Mouse (Mus musculus): ENCODE data around the gene Hsd11b2.

The Hsd11b2 gene

GRCm38 (mm10) chr8:105476628-105477413 lies 41.7 kb upstream of the Hsd11b2 start:
- no peak for TF ChIP-seq GATA4 (IDR thresholded peaks at IDR 0.05; ENCODE audit: insufficient replicate concordance, low read length)

- TF ChIP-seq GATA4 (IDR thresholded peaks at IDR 0.05; ENCODE audit: insufficient replicate concordance, low read length) = no peak
Measured at GRCm38 (mm10) chr8:105477792-105478191, 40.8 kb upstream of the Hsd11b2 start.

- TF ChIP-seq GATA4 (IDR thresholded peaks at IDR 0.05; ENCODE audit: insufficient replicate concordance, low read length) = no peak
Measured at GRCm38 (mm10) chr8:105481013-105481412, 37.5 kb upstream of the Hsd11b2 start.

GRCm38 (mm10) chr8:105481453-105481852 lies 37.1 kb upstream of the Hsd11b2 start:
- no peak for TF ChIP-seq GATA4 (IDR thresholded peaks at IDR 0.05; ENCODE audit: insufficient replicate concordance, low read length)

- TF ChIP-seq GATA4 (IDR thresholded peaks at IDR 0.05; ENCODE audit: insufficient replicate concordance, low read length) = no peak
Measured at GRCm38 (mm10) chr8:105482123-105482522, 36.4 kb upstream of the Hsd11b2 start.

GRCm38 (mm10) chr8:105483212-105484029 lies 35.1 kb upstream of the Hsd11b2 start:
- TF ChIP-seq GATA4 (IDR thresholded peaks at IDR 0.05; ENCODE audit: insufficient replicate concordance, low read length) = no peak

- no peak for TF ChIP-seq GATA4 (IDR thresholded peaks at IDR 0.05; ENCODE audit: insufficient replicate concordance, low read length)
Measured at GRCm38 (mm10) chr8:105484030-105484368, 34.6 kb upstream of the Hsd11b2 start.

GRCm38 (mm10) chr8:105484392-105484791 lies 34.2 kb upstream of the Hsd11b2 start:
- no peak for TF ChIP-seq GATA4 (IDR thresholded peaks at IDR 0.05; ENCODE audit: insufficient replicate concordance, low read length)

GRCm38 (mm10) chr8:105488082-105488481 lies 30.5 kb upstream of the Hsd11b2 start:
- TF ChIP-seq GATA4 (IDR thresholded peaks at IDR 0.05; ENCODE audit: insufficient replicate concordance, low read length) = no peak

GRCm38 (mm10) chr8:105489281-105489680 lies 29.3 kb upstream of the Hsd11b2 start:
- TF ChIP-seq GATA4 (IDR thresholded peaks at IDR 0.05; ENCODE audit: insufficient replicate concordance, low read length) = no peak

GRCm38 (mm10) chr8:105493495-105493894 lies 25.1 kb upstream of the Hsd11b2 start:
- TF ChIP-seq GATA4 (IDR thresholded peaks at IDR 0.05; ENCODE audit: insufficient replicate concordance, low read length) = no peak

- no peak for TF ChIP-seq GATA4 (IDR thresholded peaks at IDR 0.05; ENCODE audit: insufficient replicate concordance, low read length)
Measured at GRCm38 (mm10) chr8:105494566-105494965, 24.0 kb upstream of the Hsd11b2 start.

- TF ChIP-seq GATA4 (IDR thresholded peaks at IDR 0.05; ENCODE audit: insufficient replicate concordance, low read length) = no peak; the same call in 1 of the 2 replicates
Measured at GRCm38 (mm10) chr8:105495350-105496302, 22.9 kb upstream of the Hsd11b2 start.

GRCm38 (mm10) chr8:105496439-105497180 lies 21.9 kb upstream of the Hsd11b2 start, which contains the start of gene Zdhhc1:
Gene Zdhhc1 (minus strand): TSS chr8:105496902.
- no peak for TF ChIP-seq GATA4 (IDR thresholded peaks at IDR 0.05; ENCODE audit: insufficient replicate concordance, low read length)
